Mouse (Mus musculus) testis, adult 2 months (tissue): ENCODE data around the gene Fscn2. TPM values are rescaled to one million over a fixed set of nuclear protein-coding genes. Genes with fewer than 3 reads are reported as not detected.

Experiments used
- H3K27ac ChIP-seq: fragments of 200-500 bp; 2 replicates; pipeline ENCODE4 v1.5.1; 2012; ENCODE audit warnings: low read depth, low read length; ENCODE audit not compliant: control insufficient read depth, insufficient read depth
- H3K27me3 ChIP-seq: fragments of 200-500 bp; 2 replicates; pipeline ENCODE4 v1.6.1; 2012; ENCODE audit warnings: mild to moderate bottlenecking, low read length, moderate library complexity; ENCODE audit not compliant: control insufficient read depth, insufficient read depth
- H3K36me3 ChIP-seq: fragments of 200-500 bp; 2 replicates; pipeline ENCODE4 v1.6.1; 2012; ENCODE audit warnings: mild to moderate bottlenecking, low read length; ENCODE audit not compliant: control insufficient read depth, insufficient read depth
- H3K4me1 ChIP-seq: fragments of 200-500 bp; 2 replicates; pipeline ENCODE4 v1.6.1; 2012; ENCODE audit warnings: low read length; ENCODE audit not compliant: control insufficient read depth, insufficient read depth
- H3K4me3 ChIP-seq: fragments of 200-500 bp; 2 replicates; pipeline ENCODE4 v1.5.1; 2012; ENCODE audit warnings: low read depth, mild to moderate bottlenecking, low read length, moderate library complexity, mixed read lengths; ENCODE audit not compliant: control insufficient read depth
- CTCF ChIP-seq: fragments of 200-500 bp; IDR thresholded peaks from 2 replicates; pipeline ENCODE4 v1.5.1; 2012; ENCODE audit warnings: low read depth, mild to moderate bottlenecking, inconsistent platforms, low read length, moderate library complexity; ENCODE audit not compliant: control insufficient read depth, insufficient read depth, insufficient replicate concordance
- POLR2A ChIP-seq: fragments of 200-500 bp; IDR thresholded peaks from 2 replicates; pipeline ENCODE4 v1.6.1; 2012; ENCODE audit warnings: low read depth, mild to moderate bottlenecking, inconsistent platforms, low read length, moderate library complexity; ENCODE audit not compliant: control insufficient read depth
- polyA plus RNA-seq: library from polyadenylated mRNA; depleted of rRNA; stranded (reverse); fragments of >200 nt; gene quantifications from 2 replicates; pipeline ENCODE4 v1.2.3, GENCODE M21; 2012

Gene Fscn2
- polyA plus RNA-seq, 1 experiment = 2.1 TPM

DNA sequence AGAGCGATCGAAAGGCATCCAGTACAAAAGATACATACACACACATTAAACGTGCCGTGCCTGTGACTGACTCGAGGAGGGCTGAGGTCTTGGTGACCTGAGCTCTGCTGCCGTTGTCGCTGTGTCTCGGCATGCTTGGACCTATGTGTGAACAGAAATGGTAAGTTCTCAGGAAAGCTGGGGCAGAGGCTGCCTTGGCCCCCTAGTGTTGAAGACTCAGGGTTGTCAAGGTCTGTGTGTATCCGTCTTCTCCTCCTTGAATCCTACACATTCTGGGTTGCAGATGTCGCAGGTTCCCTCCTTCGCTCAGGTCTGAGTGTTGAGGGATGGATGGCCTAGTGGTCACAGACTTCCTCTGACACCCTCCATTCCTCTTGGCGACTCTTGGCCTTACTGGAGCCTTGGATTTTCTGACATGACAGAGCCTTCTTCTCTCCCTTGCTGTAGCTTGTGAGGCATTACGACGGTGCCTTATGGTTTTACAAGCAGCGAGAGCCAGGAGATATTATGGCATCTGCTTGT is 5.0 kb upstream of the Fscn2 start:
- Histone ChIP-seq H3K27ac (no peak overlapping the region), H3K4me3 (no peak overlapping the region), H3K4me1 (peaks cover 13% of the 10 kb centered on the region)

DNA sequence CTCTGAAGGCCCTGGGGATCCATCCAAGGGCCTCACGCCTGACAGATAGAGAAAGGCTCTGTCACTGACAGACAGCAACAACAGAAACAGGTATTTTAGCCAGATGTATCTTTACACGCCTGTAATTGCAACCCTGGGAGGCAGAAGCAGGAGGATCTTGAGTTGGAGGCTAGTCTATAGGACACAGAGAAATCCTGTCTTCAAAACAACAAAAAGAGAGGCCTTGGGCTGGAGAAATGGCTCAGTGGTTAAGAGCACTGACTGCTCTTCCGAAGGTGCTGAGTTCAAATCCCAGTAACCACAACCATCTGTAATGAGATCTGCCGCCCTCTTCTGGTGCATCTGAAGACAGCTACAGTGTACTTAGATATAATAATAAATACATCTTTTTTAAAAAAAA is 4.4 kb upstream of the Fscn2 start:
- no peaks in the 10 kb centered on the region for H3K27me3 ChIP-seq
- H3K4me1 ChIP-seq = peaks cover 12% of the 10 kb centered on the region
- H3K27ac ChIP-seq = no peak overlapping the region
- H3K4me3 ChIP-seq = no peak overlapping the region
- H3K36me3 ChIP-seq = no peaks in the 10 kb centered on the region
- TF ChIP-seq POLR2A (no peak), CTCF (no peak)

More for the DNA sequence above, 5.0 kb upstream of the Fscn2 start:
- TF ChIP-seq CTCF = 0 out of 2 replicates have a peak, but pooled peaks have one; percentile 11
- TF ChIP-seq POLR2A = no peak
- Histone ChIP-seq H3K27me3 (no peaks in the 10 kb centered on the region), H3K36me3 (no peaks in the 10 kb centered on the region)

DNA sequence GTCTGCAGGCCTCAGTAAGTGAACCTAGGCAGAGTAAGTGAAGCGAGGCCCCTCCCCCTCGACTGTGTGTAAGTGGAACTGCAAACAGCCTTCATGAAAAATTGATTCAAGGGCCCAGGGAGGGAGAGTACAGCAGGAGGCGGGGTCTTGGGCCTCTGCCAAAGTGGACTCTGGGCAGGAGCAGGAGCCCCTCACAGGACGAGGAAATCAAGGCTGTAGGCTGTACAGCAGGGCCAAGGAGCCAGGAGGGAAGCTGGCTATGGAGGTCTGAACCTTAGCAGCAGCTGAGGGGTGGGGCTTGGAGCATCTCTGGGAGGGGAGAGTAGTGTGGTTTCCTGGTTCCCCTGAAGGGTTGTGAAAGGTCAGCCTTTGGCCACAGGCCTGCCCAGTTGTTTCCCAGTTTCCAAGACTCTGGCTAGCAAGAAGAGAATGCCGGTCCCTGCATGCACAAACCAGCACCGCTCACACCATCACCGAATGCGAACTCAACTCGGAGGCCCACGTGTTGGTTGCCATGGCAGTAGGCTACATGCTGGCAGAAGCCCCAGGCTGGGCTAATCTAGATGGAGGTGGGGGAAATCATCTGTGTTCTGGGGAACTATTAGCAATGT is 3.4 kb upstream of the Fscn2 start:
- TF ChIP-seq CTCF = no peak
- TF ChIP-seq POLR2A = no peak
- H3K27ac ChIP-seq = no peak overlapping the region

DNA sequence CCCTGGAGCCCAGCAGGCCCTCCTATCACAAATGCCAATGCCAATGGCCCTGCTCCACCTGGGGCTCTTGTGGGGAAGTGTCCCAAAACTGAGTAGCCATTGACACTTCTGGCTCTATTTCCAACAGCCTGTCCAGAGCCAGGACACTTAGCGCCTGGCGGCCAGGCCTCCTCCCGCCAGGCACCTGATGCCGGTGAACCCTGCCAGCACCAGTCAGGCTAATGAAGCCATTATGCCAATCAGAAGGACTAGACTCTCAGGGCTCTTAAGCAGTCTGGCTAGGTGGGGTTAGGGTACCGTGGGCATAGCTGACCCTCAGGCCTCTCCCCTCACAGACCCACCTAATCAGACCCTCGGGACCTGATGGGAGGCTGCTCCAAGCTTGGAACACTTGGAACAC is 1.9 kb upstream of the Fscn2 start:
- H3K27me3 ChIP-seq = no peaks in the 10 kb centered on the region
- no peak overlapping the region for H3K27ac ChIP-seq
- no peaks in the 10 kb centered on the region; the same call in 1 of the 2 replicates for H3K4me1 ChIP-seq
- TF ChIP-seq CTCF (no peak), POLR2A (no peak)
- no peak overlapping the region for H3K4me3 ChIP-seq
- no peaks in the 10 kb centered on the region for H3K36me3 ChIP-seq

More for the DNA sequence above, 3.4 kb upstream of the Fscn2 start:
- H3K27me3 ChIP-seq = no peaks in the 10 kb centered on the region
- peaks cover 10% of the 10 kb centered on the region for H3K4me1 ChIP-seq
- no peak overlapping the region for H3K4me3 ChIP-seq
- no peaks in the 10 kb centered on the region for H3K36me3 ChIP-seq

DNA sequence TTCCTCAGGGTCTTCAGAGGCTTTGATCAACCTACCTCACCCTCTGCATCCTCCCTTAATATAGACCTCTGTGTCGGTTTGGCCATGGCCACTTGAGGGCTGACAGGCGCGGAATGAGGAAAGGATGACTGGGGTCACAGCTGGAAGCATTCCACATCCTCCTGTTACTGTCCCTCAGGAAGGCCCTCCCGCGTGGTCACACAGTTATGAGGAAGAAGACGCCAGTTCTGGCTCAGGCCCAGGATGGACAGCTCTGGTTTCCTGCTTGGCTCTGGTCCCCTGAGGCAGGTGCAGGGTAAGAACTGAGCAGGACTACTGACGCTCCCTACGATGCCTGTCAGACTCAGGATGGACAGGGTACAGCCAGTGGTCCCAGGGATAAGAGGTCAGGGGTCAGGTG is 1.3 kb upstream of the Fscn2 start:
- Histone ChIP-seq H3K27me3 (no peaks in the 10 kb centered on the region), H3K4me1 (no peaks in the 10 kb centered on the region; the same call in 1 of the 2 replicates), H3K4me3 (no peak overlapping the region), H3K27ac (no peak overlapping the region), H3K36me3 (no peaks in the 10 kb centered on the region)
- TF ChIP-seq POLR2A = no peak
- TF ChIP-seq CTCF = no peak

DNA sequence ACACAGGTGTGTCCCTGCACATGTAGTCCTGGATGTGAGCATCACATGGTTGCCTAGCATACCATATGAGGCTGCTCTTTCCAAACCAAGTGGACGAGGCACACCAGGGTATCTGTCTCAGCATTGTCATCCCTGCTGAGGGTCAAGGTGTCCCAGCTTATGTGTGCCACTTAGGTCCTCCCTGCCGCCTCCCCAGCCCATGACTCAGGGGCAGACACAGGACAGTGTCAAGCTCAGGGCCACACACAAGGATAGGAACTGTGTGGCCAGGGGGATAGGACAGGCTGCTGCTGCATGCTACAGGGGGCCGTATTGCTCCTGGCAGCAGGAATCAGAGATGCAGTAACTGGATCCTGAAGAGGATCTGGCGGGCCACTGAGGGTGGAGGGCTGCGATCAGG is 579 bp upstream of the Fscn2 start:
- H3K36me3 ChIP-seq = no peaks in the 10 kb centered on the region
- no peak overlapping the region for H3K4me3 ChIP-seq
- no peak overlapping the region for H3K27ac ChIP-seq
- TF ChIP-seq CTCF (no peak), POLR2A (no peak)
- no peaks in the 10 kb centered on the region for H3K27me3 ChIP-seq
- H3K4me1 ChIP-seq = no peaks in the 10 kb centered on the region; the same call in 1 of the 2 replicates

DNA sequence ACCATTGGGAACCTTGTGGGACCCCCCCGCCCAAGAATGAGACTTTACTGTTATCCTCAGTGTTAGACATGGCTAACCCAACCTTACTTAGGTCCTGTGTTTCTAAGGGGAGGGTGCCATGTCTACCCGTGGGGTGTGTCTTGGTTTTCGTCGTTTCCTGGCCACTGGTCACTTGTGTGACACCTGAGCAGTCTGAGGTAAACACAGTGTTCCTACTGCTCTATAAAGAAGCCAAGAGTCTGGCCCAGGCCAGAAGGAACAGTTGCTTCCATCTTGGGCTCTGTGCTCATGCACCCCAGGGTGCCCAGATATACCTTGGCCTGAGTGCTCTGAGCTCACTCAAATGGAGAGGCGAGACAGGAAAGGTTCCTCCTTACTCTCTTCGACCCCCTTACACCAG is 1.6 kb downstream of the Fscn2 start:
- Histone ChIP-seq H3K4me3 (no peak overlapping the region), H3K36me3 (no peaks in the 10 kb centered on the region), H3K27ac (no peak overlapping the region), H3K4me1 (no peaks in the 10 kb centered on the region), H3K27me3 (no peaks in the 10 kb centered on the region)
- no peak for TF ChIP-seq POLR2A
- no peak for TF ChIP-seq CTCF
